Mouse (Mus musculus) midbrain, embryonic 14.5 days (tissue): ENCODE data around the gene Gars. TPM values are rescaled to one million over a fixed set of nuclear protein-coding genes. Genes with fewer than 3 reads are reported as not detected.
A peak's percentile ranks its signal among the peaks of the same experiment; 100 is the strongest.

Source experiments
- ATAC-seq: fragments of 200-750 bp; cut with Nextera tagmentation; 2 replicates; pipeline ENCODE4 v1.8.0; 2017; ENCODE audit warnings: moderate number of reproducible peaks, moderate library complexity; ENCODE audit not compliant: low FRiP score, low TSS enrichment
- DNase-seq: peaks from one replicate; pipeline ENCODE4 v3.0.0-alpha.2; 2015
- H3K27ac ChIP-seq: fragments of 300-500 bp; sonication (generic); replicated peaks from 2 replicates; pipeline ENCODE4 v1.5.1; 2014; ENCODE audit warnings: mild to moderate bottlenecking, low read depth, low read length, moderate library complexity
- H3K27me3 ChIP-seq: fragments of 300-500 bp; sonication (generic); 2 replicates; pipeline ENCODE4 v1.6.1; 2014; ENCODE audit warnings: low read length, control low read depth, mixed read lengths; ENCODE audit not compliant: control insufficient read depth, insufficient read depth
- H3K36me3 ChIP-seq: fragments of 300-500 bp; sonication (generic); 2 replicates; pipeline ENCODE4 v1.6.1; 2014; ENCODE audit warnings: low read length, control low read depth; ENCODE audit not compliant: control insufficient read depth, insufficient read depth
- H3K4me1 ChIP-seq: fragments of 300-500 bp; sonication (generic); 2 replicates; pipeline ENCODE4 v1.6.1; 2014; ENCODE audit warnings: mild to moderate bottlenecking, antibody characterized with exemption, low read length, control low read depth; ENCODE audit not compliant: control insufficient read depth, insufficient read depth
- H3K4me2 ChIP-seq: fragments of 300-500 bp; sonication (generic); 2 replicates; pipeline ENCODE4 v1.6.1; 2014; ENCODE audit warnings: mild to moderate bottlenecking, low read length, moderate library complexity
- H3K4me3 ChIP-seq: fragments of 300-500 bp; sonication (generic); replicated peaks from 2 replicates; pipeline ENCODE4 v1.5.1; 2014; ENCODE audit warnings: low read depth, low read length
- H3K9ac ChIP-seq: fragments of 300-500 bp; sonication (generic); replicated peaks from 2 replicates; pipeline ENCODE4 v1.6.1; 2014; ENCODE audit warnings: mild to moderate bottlenecking, low read length, moderate library complexity
- H3K9me3 ChIP-seq: fragments of 300-500 bp; sonication (generic); 2 replicates; pipeline ENCODE4 v1.6.1; 2016; ENCODE audit warnings: low read length, control low read depth, mixed read lengths; ENCODE audit not compliant: control insufficient read depth
- WGBS: fragments of 180-500 bp; shearing (Covaris S2); extraction: QIAGEN DNeasy Blood & Tissue Kit; methylation state at CpG from one replicate; pipeline ENCODE4 v1.1.7; 2014; 5-methylcytosine and 5-hydroxymethylcytosine counted together
- polyA plus RNA-seq: library from polyadenylated mRNA; unstranded; fragments of >200 nt; fragmentation: Nextera tagmentation; extraction: Ambion mirVana; gene quantifications from 2 replicates; pipeline ENCODE4 v1.2.1, GENCODE M21; 2014

Gars gene
- polyA plus RNA-seq, 1 experiment from 2014 or later: 221 TPM

DNA sequence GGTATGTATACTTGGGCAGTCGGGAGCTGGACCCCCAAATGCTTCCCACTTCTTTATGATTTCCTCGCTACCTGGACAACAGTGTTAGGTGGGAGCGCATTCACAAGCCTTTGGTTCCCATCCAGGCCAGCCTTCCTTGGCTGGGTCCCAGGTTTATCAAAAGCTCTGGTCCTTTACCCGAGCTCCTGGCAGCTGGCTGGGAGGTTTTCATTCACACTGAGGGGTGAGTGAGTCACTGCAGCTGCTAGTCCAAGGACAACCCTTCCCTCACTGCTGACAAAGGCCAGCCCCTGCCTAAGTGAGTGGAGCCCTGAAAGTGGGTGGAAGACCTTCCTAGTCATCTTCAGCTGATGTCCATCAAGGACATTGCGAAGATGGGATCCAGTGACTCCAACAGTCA is 60.2 kb downstream of the Gars start:
- WGBS: 79% methylated on average over 5 of the region's 5 CpGs
- Histone ChIP-seq H3K4me1 (no peaks in the 10 kb centered on the region), H3K36me3 (no peaks in the 10 kb centered on the region), H3K9ac (no peak overlapping the region), H3K4me3 (no peak overlapping the region), H3K9me3 (no peaks in the 10 kb centered on the region), H3K27me3 (no peaks in the 10 kb centered on the region), H3K4me2 (no peak overlapping the region), H3K27ac (no peak overlapping the region)
- peak; percentile 19 for DNase-seq
- ATAC-seq: no peak

- no peaks in the 10 kb centered on the region for H3K36me3 ChIP-seq
- no peaks in the 10 kb centered on the region for H3K9me3 ChIP-seq
- H3K27ac ChIP-seq: no peak overlapping the region
- H3K9ac ChIP-seq: no peak overlapping the region
- H3K4me3 ChIP-seq: no peak overlapping the region
- ATAC-seq (no peak), DNase-seq (no peak)
- no peak overlapping the region for H3K4me2 ChIP-seq
- 87% methylated on average over 5 of the region's 5 CpGs for WGBS
- no peaks in the 10 kb centered on the region for H3K4me1 ChIP-seq
- no peaks in the 10 kb centered on the region for H3K27me3 ChIP-seq
Measured at GRCm38 (mm10) chr6:55098603-55099002, 60.8 kb downstream of the Gars start.

GRCm38 (mm10) chr6:55108358-55108757 is 70.6 kb downstream of the Gars start:
- Histone ChIP-seq H3K9me3 (no peaks in the 10 kb centered on the region), H3K4me2 (no peak overlapping the region), H3K27me3 (no peaks in the 10 kb centered on the region), H3K9ac (no peak overlapping the region), H3K36me3 (no peaks in the 10 kb centered on the region), H3K4me3 (no peak overlapping the region), H3K27ac (no peak overlapping the region), H3K4me1 (no peaks in the 10 kb centered on the region)
- ATAC-seq (no peak), DNase-seq (no peak)
- WGBS: 23% methylated on average over 7 of the region's 7 CpGs

GRCm38 (mm10) chr6:55117325-55118109 is 79.7 kb downstream of the Gars start:
- Histone ChIP-seq H3K36me3 (no peaks in the 10 kb centered on the region), H3K9me3 (no peaks in the 10 kb centered on the region), H3K4me2 (peak overlapping the region; percentile 72), H3K4me1 (peaks cover 8% of the 10 kb centered on the region; the same call in 1 of the 2 replicates), H3K4me3 (peak overlapping the region; percentile 52), H3K27ac (no peak overlapping the region), H3K9ac (peak overlapping the region; percentile 42; the same call in 1 of the 2 replicates), H3K27me3 (peaks cover 42% of the 10 kb centered on the region)
- peak; percentile 62 for DNase-seq
- ATAC-seq: peak; percentile 32; the same call in 1 of the 2 replicates
- WGBS: under 1% methylated on average over 68 of the region's 68 CpGs

- Histone ChIP-seq H3K9me3 (no peaks in the 10 kb centered on the region), H3K36me3 (no peaks in the 10 kb centered on the region), H3K9ac (no peak overlapping the region), H3K4me1 (no peaks in the 10 kb centered on the region; the same call in 1 of the 2 replicates), H3K27me3 (peaks cover 11% of the 10 kb centered on the region), H3K4me2 (no peak overlapping the region), H3K4me3 (no peak overlapping the region), H3K27ac (no peak overlapping the region)
- no peak for DNase-seq
- WGBS: 55% methylated on average over 4 of the region's 4 CpGs
- ATAC-seq: no peak
Measured at GRCm38 (mm10) chr6:55123056-55123455, 85.2 kb downstream of the Gars start.

- no peaks in the 10 kb centered on the region; the same call in 1 of the 2 replicates for H3K4me1 ChIP-seq
- DNase-seq: no peak
- H3K36me3 ChIP-seq: no peaks in the 10 kb centered on the region
- 82% methylated on average over 5 of the region's 5 CpGs for WGBS
- no peak overlapping the region for H3K9ac ChIP-seq
- H3K27ac ChIP-seq: no peak overlapping the region
- H3K9me3 ChIP-seq: no peaks in the 10 kb centered on the region
- H3K27me3 ChIP-seq: no peaks in the 10 kb centered on the region
- H3K4me3 ChIP-seq: no peak overlapping the region
- no peak for ATAC-seq
- no peak overlapping the region for H3K4me2 ChIP-seq
Measured at GRCm38 (mm10) chr6:55126576-55126975, 88.8 kb downstream of the Gars start.

GRCm38 (mm10) chr6:55128391-55128790 is 90.6 kb downstream of the Gars start:
- DNase-seq (no peak), ATAC-seq (no peak)
- no peak overlapping the region for H3K4me2 ChIP-seq
- H3K9me3 ChIP-seq: no peaks in the 10 kb centered on the region
- H3K36me3 ChIP-seq: no peaks in the 10 kb centered on the region
- H3K9ac ChIP-seq: no peak overlapping the region
- H3K4me3 ChIP-seq: no peak overlapping the region
- no peaks in the 10 kb centered on the region for H3K4me1 ChIP-seq
- H3K27me3 ChIP-seq: no peaks in the 10 kb centered on the region
- H3K27ac ChIP-seq: no peak overlapping the region
